Mouse (Mus musculus) MEL (cell line): Measurements from ENCODE around the gene Areg. TPM values are rescaled to one million over a fixed set of nuclear protein-coding genes. Genes with fewer than 3 reads are reported as not detected.

Experiments used
- DNase-seq: peaks from one replicate; pipeline ENCODE4 v3.0.0; 2011; ENCODE audit warnings: low read depth, low spot score
- H3K27ac ChIP-seq: 2 replicates; pipeline ENCODE4 v1.5.1; 2012; ENCODE audit warnings: low read depth, mild to moderate bottlenecking, control low read depth, low read length, moderate library complexity; ENCODE audit not compliant: control insufficient read depth
- H3K27me3 ChIP-seq, 2 experiments: fragments of 150-350 bp in 1 of 2; sonication (generic) in 1 of 2; 2 replicates each; pipeline ENCODE4 v1.6.1; 2012; ENCODE audit warnings: low read length in 2 of 2, mild to moderate bottlenecking in 2 of 2, improper control_type of control experiment in 1 of 2, moderate library complexity in 1 of 2; ENCODE audit not compliant: insufficient read depth in 2 of 2, control insufficient read depth in 1 of 2
- H3K36me3 ChIP-seq, 2 experiments: 2 replicates each; pipeline ENCODE4 v1.6.1; 2012 to 2014; ENCODE audit warnings: low read length in 2 of 2, improper control_type of control experiment in 1 of 2, inconsistent platforms in 1 of 2, mild to moderate bottlenecking in 1 of 2; ENCODE audit not compliant: insufficient read depth in 2 of 2, control insufficient read depth in 1 of 2
- H3K4me1 ChIP-seq, 2 experiments: fragments of 150-350 bp in 1 of 2; sonication (generic) in 1 of 2; 2 replicates each; pipeline ENCODE4 v1.6.1; 2012; ENCODE audit warnings: low read length in 2 of 2, improper control_type of control experiment in 1 of 2, mild to moderate bottlenecking in 1 of 2; ENCODE audit not compliant: insufficient read depth in 2 of 2, control insufficient read depth in 1 of 2
- H3K4me3 ChIP-seq, 2 experiments: fragments of 150-350 bp in 1 of 2; sonication (generic) in 1 of 2; 2 replicates each; pipeline ENCODE4 v1.5.1; 2012; ENCODE audit warnings: low read depth in 2 of 2, low read length in 2 of 2, mild to moderate bottlenecking in 2 of 2, moderate library complexity in 2 of 2, control low read depth in 1 of 2, improper control_type of control experiment in 1 of 2; ENCODE audit not compliant: control insufficient read depth in 1 of 2, insufficient read depth in 1 of 2
- H3K79me2 ChIP-seq: 2 replicates; pipeline ENCODE4 v1.6.1; 2012; ENCODE audit warnings: mild to moderate bottlenecking, low read length, moderate library complexity; ENCODE audit not compliant: control insufficient read depth, poor library complexity, insufficient read depth
- H3K9ac ChIP-seq: 2 replicates; pipeline ENCODE4 v1.6.1; 2012; ENCODE audit warnings: low read depth, mild to moderate bottlenecking, control low read depth, low read length, moderate library complexity; ENCODE audit not compliant: control insufficient read depth, poor library complexity, severe bottlenecking
- H3K9me3 ChIP-seq: fragments of 150-350 bp; sonication (generic); replicated peaks from 2 replicates; pipeline ENCODE4 v1.6.1; 2012; ENCODE audit warnings: mild to moderate bottlenecking, low read length, improper control_type of control experiment, moderate library complexity; ENCODE audit not compliant: insufficient read depth
- CHD1 ChIP-seq: IDR thresholded peaks from 2 replicates; pipeline ENCODE4 v1.6.1; 2012; ENCODE audit warnings: low read depth, mild to moderate bottlenecking, inconsistent platforms, low read length, improper control_type of control experiment
- CHD2 ChIP-seq: IDR thresholded peaks from 2 replicates; pipeline ENCODE4 v1.6.1; 2011; ENCODE audit warnings: low read length, improper control_type of control experiment
- CTCF ChIP-seq, 3 experiments: IDR thresholded peaks in 2 of 3; conservative IDR thresholded peaks in 1 of 3; 2 replicates each; pipeline ENCODE4 v1.5.1; 2011 to 2012; ENCODE audit warnings: low read length in 3 of 3, low read depth in 2 of 3, mild to moderate bottlenecking in 2 of 3, improper control_type of control experiment in 1 of 3, inconsistent platforms in 1 of 3, mixed read lengths in 1 of 3, moderate library complexity in 1 of 3; ENCODE audit not compliant: control insufficient read depth in 1 of 3, insufficient read depth in 1 of 3, poor library complexity in 1 of 3, severe bottlenecking in 1 of 3
- GABPA ChIP-seq: IDR thresholded peaks from 2 replicates; pipeline ENCODE4 v1.6.1; 2012; ENCODE audit warnings: low read depth, mild to moderate bottlenecking, inconsistent platforms, low read length, improper control_type of control experiment, moderate library complexity
- GATA1 ChIP-seq: IDR thresholded peaks from 2 replicates; pipeline ENCODE4 v1.6.1; 2011; ENCODE audit warnings: low read depth, low read length, improper control_type of control experiment
- JUND ChIP-seq: IDR thresholded peaks from 2 replicates; pipeline ENCODE4 v1.6.1; 2011; ENCODE audit warnings: low read depth, mild to moderate bottlenecking, improper control_type of control experiment, low read length
- KAT2A ChIP-seq: conservative IDR thresholded peaks from 2 replicates; pipeline ENCODE4 v1.6.1; 2012; ENCODE audit warnings: low read depth, low read length, improper control_type of control experiment, inconsistent platforms
- MAX ChIP-seq: IDR thresholded peaks from 2 replicates; pipeline ENCODE4 v1.6.1; 2011; ENCODE audit warnings: low read length, improper control_type of control experiment
- MAZ ChIP-seq: IDR thresholded peaks from 2 replicates; pipeline ENCODE4 v1.6.1; 2012; ENCODE audit warnings: low read depth, mild to moderate bottlenecking, inconsistent platforms, low read length, improper control_type of control experiment
- MEF2A ChIP-seq: IDR thresholded peaks from 2 replicates; pipeline ENCODE4 v1.6.1; 2014; ENCODE audit warnings: low read depth, mild to moderate bottlenecking, inconsistent platforms, low read length, improper control_type of control experiment; ENCODE audit not compliant: poor library complexity, insufficient replicate concordance, severe bottlenecking; ENCODE audit errors: extremely low read depth
- MYB ChIP-seq: IDR thresholded peaks from 2 replicates; pipeline ENCODE4 v1.6.1; 2011; ENCODE audit warnings: mild to moderate bottlenecking, low read depth, low read length, improper control_type of control experiment
- MYC ChIP-seq: IDR thresholded peaks from 2 replicates; pipeline ENCODE4 v1.6.1; 2011; ENCODE audit warnings: low read depth, mild to moderate bottlenecking, low read length, improper control_type of control experiment, moderate library complexity
- NELFE ChIP-seq: IDR thresholded peaks from 2 replicates; pipeline ENCODE4 v1.6.1; 2011; ENCODE audit warnings: low read depth, low read length, improper control_type of control experiment
- NRF1 ChIP-seq: IDR thresholded peaks from 2 replicates; pipeline ENCODE4 v1.6.1; 2014; ENCODE audit warnings: low read depth, mild to moderate bottlenecking, inconsistent platforms, low read length, improper control_type of control experiment, moderate library complexity; ENCODE audit not compliant: poor library complexity, insufficient read depth, severe bottlenecking
- POLR2A ChIP-seq, 2 experiments: IDR thresholded peaks; 2 replicates each; pipeline ENCODE4 v1.6.1; 2011 to 2012; ENCODE audit warnings: low read length in 2 of 2, mild to moderate bottlenecking in 2 of 2, control low read depth in 1 of 2, improper control_type of control experiment in 1 of 2, low read depth in 1 of 2, moderate library complexity in 1 of 2; ENCODE audit not compliant: control insufficient read depth in 1 of 2, insufficient read depth in 1 of 2, poor library complexity in 1 of 2
- RCOR1 ChIP-seq: IDR thresholded peaks from 2 replicates; pipeline ENCODE4 v1.6.1; 2012; ENCODE audit warnings: low read depth, mild to moderate bottlenecking, inconsistent platforms, low read length, improper control_type of control experiment
- SIN3A ChIP-seq: IDR thresholded peaks from 2 replicates; pipeline ENCODE4 v1.6.1; 2012; ENCODE audit warnings: low read length, improper control_type of control experiment, inconsistent platforms
- SMC3 ChIP-seq: IDR thresholded peaks from 2 replicates; pipeline ENCODE4 v1.6.1; 2011; ENCODE audit warnings: low read depth, low read length, improper control_type of control experiment
- TAL1 ChIP-seq: IDR thresholded peaks from 2 replicates; pipeline ENCODE4 v1.6.1; 2012; ENCODE audit warnings: mild to moderate bottlenecking, inconsistent platforms, low read length, moderate library complexity, mixed read lengths
- TBP ChIP-seq: IDR thresholded peaks from 2 replicates; pipeline ENCODE4 v1.8.0; 2011; ENCODE audit warnings: low read depth, low read length, improper control_type of control experiment
- UBTF ChIP-seq: IDR thresholded peaks from 2 replicates; pipeline ENCODE4 v1.6.1; 2012; ENCODE audit warnings: low read depth, mild to moderate bottlenecking, inconsistent platforms, low read length, improper control_type of control experiment, moderate library complexity, borderline replicate concordance; ENCODE audit not compliant: insufficient read depth
- ZMIZ1 ChIP-seq: IDR thresholded peaks from 2 replicates; pipeline ENCODE4 v1.6.1; 2012; ENCODE audit warnings: low read depth, mild to moderate bottlenecking, inconsistent platforms, low read length, improper control_type of control experiment, moderate library complexity
- ZNF384 ChIP-seq: IDR thresholded peaks from 2 replicates; pipeline ENCODE4 v1.6.1; 2012; ENCODE audit warnings: low read depth, mild to moderate bottlenecking, inconsistent platforms, low read length, improper control_type of control experiment
- polyA plus RNA-seq, 2 experiments: library from polyadenylated mRNA; stranded (reverse) in 1 of 2; unstranded in 1 of 2; fragments of >175 nt in 1 of 2; fragments of >200 nt in 1 of 2; gene quantifications; 2 replicates each; pipeline versions ENCODE4 v1.2.1 to v1.2.4; 2012; ENCODE audit warnings: low replicate concordance in 2 of 2, low read depth in 1 of 2; ENCODE audit not compliant: insufficient read length in 2 of 2, insufficient read depth in 1 of 2, missing spikeins in 1 of 2
- total RNA-seq: library from RNA; depleted of rRNA; stranded (reverse); fragments of 300-350 nt; gene quantifications from 2 replicates; pipeline ENCODE4 v1.2.3, GENCODE M21; 2012

Areg gene
- total and polyA plus RNA-seq, 3 experiments: not detected

- no peak for TF ChIP-seq ZNF384
Measured at GRCm38 (mm10) chr5:91147001-91147400, 7.6 kb downstream of the Areg start (continued).

DNA sequence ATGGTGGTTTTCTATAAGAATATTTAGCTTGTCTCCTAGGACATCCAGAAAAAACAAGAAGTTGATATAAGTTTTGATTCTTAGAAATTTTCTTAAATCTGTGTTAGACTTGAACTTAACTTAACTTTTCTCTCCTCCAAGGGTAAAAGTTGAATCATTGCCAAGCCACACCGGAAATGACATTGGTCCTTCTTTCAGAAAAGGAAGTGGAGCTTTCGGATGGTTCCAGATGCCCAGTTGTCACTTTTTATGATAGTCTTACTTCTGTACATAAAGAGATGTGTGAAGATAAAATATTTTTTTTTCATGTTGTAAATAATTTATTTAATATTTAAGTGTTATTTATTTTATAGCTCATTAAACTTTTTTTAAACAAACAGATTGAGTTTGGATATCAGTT lies 8.7 kb downstream of the Areg start:
- Histone ChIP-seq H3K36me3 (no peaks in the 10 kb centered on the region), H3K27ac (no peak overlapping the region), H3K9me3 (no peaks in the 10 kb centered on the region), H3K9ac (no peak overlapping the region), H3K79me2 (no peaks in the 10 kb centered on the region), H3K27me3 (no peaks in the 10 kb centered on the region), H3K4me1 (no peaks in the 10 kb centered on the region), H3K4me3 (no peak overlapping the region)
- DNase-seq: peak; percentile 51
- TF ChIP-seq ZMIZ1 (no peak), GABPA (no peak), RCOR1 (no peak), POLR2A (IDR thresholded peaks at IDR 0.05; ENCODE audit: control insufficient read depth in 1 of 2, insufficient read depth in 1 of 2, low read depth in 1 of 2, low read length in 2 of 2, poor library complexity in 1 of 2) (no peak), CTCF (IDR thresholded peaks at IDR 0.05 in 2 of 3, conservative IDR thresholded peaks at IDR 0.05 in 1 of 3; ENCODE audit: control insufficient read depth in 1 of 3, insufficient read depth in 1 of 3, low read depth in 2 of 3, low read length in 3 of 3, poor library complexity in 1 of 3, severe bottlenecking in 1 of 3) (no peak), CHD2 (no peak), MYB (no peak), GATA1 (no peak), MYC (no peak), TAL1 (no peak), NELFE (no peak), NRF1 (no peak), ZNF384 (no peak), TBP (no peak), UBTF (no peak), SMC3 (no peak)

DNA sequence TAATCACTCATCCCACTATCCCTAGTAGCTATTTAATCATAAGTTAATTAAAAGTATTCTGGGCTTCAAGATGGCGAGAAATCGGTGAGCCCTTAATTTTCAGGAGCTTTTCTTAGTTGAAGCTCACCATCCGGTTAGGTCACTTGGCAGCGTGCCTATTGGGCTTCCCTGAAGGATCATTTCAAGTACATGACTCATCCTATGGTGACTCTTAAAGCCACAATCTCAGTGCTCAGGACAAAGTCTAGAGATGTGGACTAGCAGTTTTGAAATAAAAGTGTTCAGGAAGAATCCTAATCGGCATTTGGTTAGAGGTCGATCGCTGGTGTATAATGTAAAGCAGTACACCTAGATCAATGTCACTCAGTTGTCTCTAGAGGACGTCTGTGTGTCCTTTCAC lies 17.3 kb downstream of the Areg start:
- H3K36me3 ChIP-seq: no peaks in the 10 kb centered on the region
- no peaks in the 10 kb centered on the region for H3K4me1 ChIP-seq
- no peak for TF ChIP-seq MEF2A
- no peak for TF ChIP-seq MAZ
- no peak for TF ChIP-seq CHD1
- TF ChIP-seq GATA1: no peak
- TF ChIP-seq KAT2A: no peak
- no peak for TF ChIP-seq JUND
- TF ChIP-seq SIN3A: no peak
- no peak for TF ChIP-seq MAX
- TF ChIP-seq TAL1: no peak
- no peak for TF ChIP-seq ZMIZ1
- TF ChIP-seq, all 39 proteins: peak for 0
- H3K4me3 ChIP-seq: no peak overlapping the region
- no peaks in the 10 kb centered on the region for H3K9me3 ChIP-seq
- H3K27ac ChIP-seq: no peak overlapping the region
- H3K79me2 ChIP-seq: no peaks in the 10 kb centered on the region
- peaks cover 0 to 3% of the 10 kb centered on the region in 2 experiments; a peak in 2 of 4 replicates for H3K27me3 ChIP-seq
- no peak overlapping the region for H3K9ac ChIP-seq
- DNase-seq: no peak
